Mouse (Mus musculus) olfactory bulb, adult 2 months (tissue): ENCODE measurements around the gene Tsc22d3.

Source experiments
- CTCF ChIP-seq: fragments of 200-500 bp; IDR thresholded peaks from 2 replicates; pipeline ENCODE4 v1.5.1; 2012; ENCODE audit warnings: low read depth, mild to moderate bottlenecking, low read length, moderate library complexity; ENCODE audit not compliant: insufficient read depth
- POLR2A ChIP-seq: fragments of 200-500 bp; IDR thresholded peaks from 2 replicates; pipeline ENCODE4 v1.6.1; 2012; ENCODE audit warnings: mild to moderate bottlenecking, low read depth, low read length, moderate library complexity; ENCODE audit not compliant: insufficient read depth

GRCm38 (mm10) chrX:140555965-140556364, 44.5 kb downstream of the Tsc22d3 start:
- TF ChIP-seq CTCF (no peak), POLR2A (no peak)
